Mouse (Mus musculus) bone marrow, adult 2 months (tissue): ENCODE measurements at regions not wholly inside any gene's neighbourhood (a gene's known extent, or its start where the extent isn't known, plus 50 kb on each side); places are given as distances from the start of the nearest gene placed in this dataset.

Source experiments
- CTCF ChIP-seq: fragments of 200-500 bp; IDR thresholded peaks from 2 replicates; pipeline ENCODE4 v1.5.1; 2011; ENCODE audit warnings: low read length, control low read depth; ENCODE audit not compliant: control insufficient read depth, insufficient read depth
- POLR2A ChIP-seq: fragments of 200-500 bp; IDR thresholded peaks from 2 replicates; pipeline ENCODE4 v1.6.1; 2011; ENCODE audit warnings: low read depth, mild to moderate bottlenecking, control low read depth, low read length, borderline replicate concordance; ENCODE audit not compliant: control insufficient read depth

- TF ChIP-seq CTCF (no peak), POLR2A (no peak)
These were observed 777.1 kb upstream of the Auts2 start for GRCm38 (mm10) chr5:133320206-133320605.
